Mouse (Mus musculus) gastrocnemius, postnatal 14 days (tissue): ENCODE measurements around the gene Aga. TPM values are rescaled to one million over a fixed set of nuclear protein-coding genes. Genes with fewer than 3 reads are reported as not detected.
"Not testable (repeated sequence)": the region's sequence is repeated elsewhere in the genome, so short reads cannot be mapped to it uniquely, and the experiment has no call there.

Source experiments
- DNase-seq: peaks from one replicate; pipeline ENCODE4 v3.0.0; 2021; ENCODE audit warnings: mixed read lengths
- intact Hi-C: fragments of 180-260 bp; cut with DNase I; formaldehyde crosslinking; loops from one replicate; pipeline ENCODE4 v1.15.1; 2025; ENCODE audit warnings: low total_unique reads
- long read RNA-seq, 2 experiments: library from polyadenylated mRNA; stranded (forward); transcript quantifications; one replicate each; pipeline ENCODE4 v2.0.0; 2021
- total RNA-seq, 2 experiments: library from RNA; stranded (reverse); gene quantifications; 2 replicates each; pipeline ENCODE4 v1.2.3; 2021

Aga gene
- 10 to 100 TPM; 12.9 to 16.2 TPM for total RNA-seq
- long read RNA-seq, experiment 1, transcript Aga-201 (9 exons, 1,181 nt) = major isoform, 22 of 24 reads
- long read RNA-seq, experiment 1, partial matches to known transcripts = 0 of 24 reads
- long read RNA-seq, experiment 1, other reads (novel, unspliced or antisense) = 2 of 24 reads
- long read RNA-seq, experiment 2, transcript Aga-201 (9 exons, 1,181 nt) = major isoform, 28 of 30 reads
- long read RNA-seq, experiment 2, partial matches to known transcripts = 0 of 30 reads
- long read RNA-seq, experiment 2, other reads (novel, unspliced or antisense) = 2 of 30 reads

DNA sequence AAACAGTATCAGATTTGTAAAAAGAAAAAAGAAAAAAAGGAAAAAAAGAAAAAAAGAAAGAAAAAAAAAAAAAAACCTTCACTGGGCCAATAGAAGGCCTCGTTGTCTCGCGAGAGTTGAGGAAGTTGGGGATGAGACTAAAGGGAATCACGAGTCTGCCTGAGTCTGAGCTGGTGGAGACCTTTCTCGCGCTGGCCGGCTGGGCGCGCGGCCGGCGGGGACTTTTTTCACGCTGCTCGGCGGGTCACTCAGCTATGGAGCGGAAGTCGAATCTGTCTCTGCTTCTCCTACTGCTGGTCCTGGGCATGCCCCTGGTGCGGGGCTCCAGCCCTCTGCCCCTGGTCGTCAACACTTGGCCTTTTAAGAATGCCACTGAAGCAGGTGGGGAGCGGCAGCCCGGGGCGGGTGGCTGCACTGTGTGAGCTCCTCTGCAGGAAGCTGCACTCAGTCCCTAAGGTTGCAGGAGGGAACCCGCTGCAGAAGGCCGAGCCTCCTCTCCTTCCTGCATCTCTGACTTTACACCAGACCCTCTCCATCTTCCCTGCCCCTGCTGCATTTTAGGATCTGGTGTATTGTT, at the start of gene Aga:
TSS of gene Aga (plus strand) at position 177 of the 577 bp plus-strand sequence.
- DNase-seq = peak; percentile 88
- intact Hi-C loops = no loop called here

DNA sequence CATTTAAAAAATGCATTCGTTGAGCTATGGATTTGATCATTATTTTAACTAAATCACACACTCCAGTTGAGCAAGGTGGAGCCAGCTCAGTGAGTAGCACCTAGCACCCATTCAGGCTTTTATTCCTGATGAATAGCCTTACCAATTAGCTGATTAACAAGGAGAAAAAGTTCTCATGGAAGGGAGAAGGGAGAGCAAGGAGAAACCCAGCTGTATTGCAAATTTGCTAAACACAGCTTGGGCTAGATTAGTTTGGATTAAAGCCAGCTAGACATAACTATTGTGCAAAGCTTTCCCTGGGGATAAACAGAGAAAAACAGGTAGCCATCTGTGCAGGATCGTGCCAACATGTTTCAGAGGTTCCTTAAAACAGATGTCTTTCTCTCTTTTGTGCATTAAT, 22.5 kb upstream of the Aga start:
- no peak for DNase-seq
- intact Hi-C loops = no loop called here

DNA sequence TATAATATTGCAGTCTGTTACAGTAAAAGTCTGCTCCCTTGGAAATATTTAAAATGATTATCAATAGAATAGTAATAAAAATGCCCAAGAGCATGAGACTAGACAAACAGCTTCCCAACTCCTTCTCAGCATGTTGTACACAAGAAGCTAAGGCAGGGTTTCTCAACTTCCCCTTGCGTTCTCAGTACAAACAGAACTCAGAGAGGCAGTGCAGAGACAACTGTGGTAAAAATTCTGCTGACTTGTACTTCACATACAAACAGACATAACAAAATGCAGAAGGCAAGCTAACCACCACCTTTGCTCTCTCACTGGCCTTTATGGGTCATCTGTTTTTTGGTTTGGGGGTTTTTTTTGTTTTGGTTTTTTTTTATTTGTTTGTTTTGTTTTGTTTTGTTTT, 15.3 kb upstream of the Aga start:
- intact Hi-C loops = no loop called here
- no peak for DNase-seq

DNA sequence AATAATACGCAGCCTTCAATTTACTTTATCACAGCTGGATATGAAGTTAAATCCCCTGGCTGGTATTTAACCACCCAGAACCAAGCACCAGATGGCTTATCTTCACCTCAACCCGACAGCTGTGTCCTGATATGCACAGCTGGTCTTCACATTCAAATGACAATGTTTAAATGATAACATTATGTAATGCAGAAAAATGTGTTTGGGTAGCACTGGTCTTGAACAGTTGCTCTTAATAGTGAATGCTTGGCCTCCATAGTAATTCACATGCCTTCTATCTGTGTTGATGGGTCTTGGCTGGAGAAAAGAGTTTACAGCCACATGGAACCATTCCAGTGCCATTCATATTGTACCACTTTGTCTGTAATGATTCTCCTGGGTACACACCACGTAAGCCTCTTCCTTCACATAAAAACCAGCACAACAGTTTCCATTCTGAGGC, 14.6 kb upstream of the Aga start:
- intact Hi-C loops = no loop called here

DNA sequence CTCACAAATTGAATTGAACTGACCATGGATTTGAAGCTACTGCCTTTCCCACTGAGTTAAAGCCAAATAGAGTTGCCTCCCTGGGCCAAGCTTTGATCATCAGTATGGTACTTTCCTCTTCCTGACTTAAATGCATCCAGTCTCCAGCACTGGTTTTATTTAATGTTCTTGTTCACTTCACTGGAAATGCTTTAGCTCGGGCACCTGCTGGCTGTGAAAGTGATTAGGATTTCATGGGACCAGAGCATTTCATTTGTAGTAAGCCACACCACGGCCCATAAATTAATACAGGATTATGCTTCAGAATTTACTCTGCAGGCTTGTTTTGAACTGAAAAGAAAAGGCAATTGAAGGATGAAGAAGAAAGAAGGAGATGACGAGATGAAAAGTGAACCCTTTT, 26.5 kb downstream of the Aga start:
- intact Hi-C loops, DNase-seq: not testable (repeated sequence)

More for the DNA sequence above, 14.6 kb upstream of the Aga start:
- no peak for DNase-seq

DNA sequence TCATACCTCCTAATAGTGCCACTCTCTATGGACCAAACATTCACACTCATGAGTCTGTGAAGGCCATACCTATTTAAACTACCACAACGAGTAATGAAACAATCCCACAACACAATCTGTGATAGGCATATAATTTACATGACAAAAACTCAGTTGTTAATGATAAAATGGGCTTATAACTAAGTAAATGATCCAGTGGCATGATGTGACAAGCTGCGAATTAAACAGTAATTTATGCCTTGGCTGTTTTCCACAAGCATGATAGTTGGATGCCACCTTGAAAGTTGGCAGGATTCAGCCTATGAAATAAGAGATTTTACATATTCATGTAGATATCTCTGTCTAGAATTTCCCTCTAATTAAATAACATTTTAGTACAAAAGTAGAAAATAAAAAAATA, 28.1 kb downstream of the Aga start:
- intact Hi-C loops = no loop called here
- no peak for DNase-seq

DNA sequence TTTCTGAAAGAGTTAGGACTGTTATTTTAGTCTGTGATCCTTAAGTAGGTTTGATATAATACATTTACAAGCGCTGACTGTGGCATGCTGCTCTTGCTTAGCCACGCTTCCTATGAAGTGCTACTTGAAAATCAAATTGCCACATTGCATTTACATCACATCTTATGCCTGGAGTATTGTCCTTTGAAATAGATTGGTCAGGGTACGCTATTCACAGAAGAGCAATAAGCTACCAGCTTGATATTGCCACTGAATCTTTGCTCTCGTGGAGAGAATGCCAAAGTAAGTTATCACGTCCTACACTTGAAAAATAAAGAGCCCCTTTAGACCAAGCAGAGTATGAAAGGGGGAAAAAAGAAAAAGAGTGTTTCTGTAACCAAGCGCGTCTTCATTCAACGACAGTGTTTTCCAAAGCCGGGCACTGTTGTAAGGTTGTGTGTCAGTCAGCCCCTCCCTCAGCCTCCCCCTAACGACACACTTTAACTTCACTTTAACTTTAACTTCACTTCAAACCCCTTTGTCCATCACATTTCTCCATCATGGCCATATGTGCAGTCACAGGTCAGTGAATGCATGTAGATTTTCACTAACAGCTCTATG, 51.0 kb downstream of the Aga start:
- intact Hi-C loops = no loop called here
- no peak for DNase-seq

DNA sequence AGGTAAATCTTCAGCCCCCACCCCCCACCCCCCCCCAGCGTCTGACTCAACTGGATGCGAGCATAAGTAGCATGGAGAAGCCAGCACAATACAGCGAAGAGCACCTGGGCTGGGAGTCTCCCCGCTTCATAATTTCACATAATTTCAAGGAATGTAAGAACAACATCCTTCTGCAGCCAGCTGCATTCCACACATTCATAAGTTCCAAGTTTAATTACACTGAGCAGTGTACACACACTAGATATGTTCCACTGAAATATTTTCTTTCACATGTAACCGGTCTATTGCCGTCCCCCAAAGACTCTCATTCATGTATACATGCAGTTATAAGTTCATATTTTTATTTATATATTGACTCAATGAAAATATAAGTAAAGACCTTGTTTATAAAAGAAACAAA, 54.7 kb downstream of the Aga start:
- no peak for DNase-seq
- intact Hi-C loops = no loop called here

Other genes with a start within 250 kb of the Aga start
- gene Neil3, start 127.3 kb downstream of the Aga start, total RNA-seq = 1 to 10 TPM; 1.5 to 2.5 TPM